Mouse (Mus musculus) thymus, adult 2 months (tissue): ENCODE data around the gene Adtrp. TPM values are rescaled to one million over a fixed set of nuclear protein-coding genes. Genes with fewer than 3 reads are reported as not detected.

Experiments
- DNase-seq: peaks from one replicate; pipeline ENCODE4 v3.0.0; 2021
- H3K27ac ChIP-seq: fragments of 200-500 bp; 2 replicates; pipeline ENCODE4 v1.5.1; 2012; ENCODE audit warnings: low read length, control low read depth; ENCODE audit not compliant: control insufficient read depth, insufficient read depth
- H3K27me3 ChIP-seq: fragments of 200-500 bp; 2 replicates; pipeline ENCODE4 v1.6.1; 2012; ENCODE audit warnings: mild to moderate bottlenecking, low read length, moderate library complexity, mixed read lengths; ENCODE audit not compliant: control insufficient read depth, insufficient read depth
- H3K36me3 ChIP-seq: fragments of 200-500 bp; 2 replicates; pipeline ENCODE4 v1.6.1; 2012; ENCODE audit warnings: mild to moderate bottlenecking, low read length, moderate library complexity; ENCODE audit not compliant: control insufficient read depth, insufficient read depth
- H3K4me1 ChIP-seq: fragments of 200-500 bp; replicated peaks from 2 replicates; pipeline ENCODE4 v1.6.1; 2012; ENCODE audit warnings: low read length; ENCODE audit not compliant: control insufficient read depth, insufficient read depth
- H3K4me3 ChIP-seq: fragments of 200-500 bp; 2 replicates; pipeline ENCODE4 v1.5.1; 2012; ENCODE audit warnings: mild to moderate bottlenecking, low read length, control low read depth, moderate library complexity; ENCODE audit not compliant: control insufficient read depth, insufficient read depth
- CTCF ChIP-seq: fragments of 200-500 bp; IDR thresholded peaks from 2 replicates; pipeline ENCODE4 v1.5.1; 2012; ENCODE audit warnings: mild to moderate bottlenecking, control low read depth, low read length, moderate library complexity, borderline replicate concordance; ENCODE audit not compliant: control insufficient read depth, poor library complexity, insufficient read depth; ENCODE audit errors: extremely low read depth
- POLR2A ChIP-seq: fragments of 200-500 bp; IDR thresholded peaks from 2 replicates; pipeline ENCODE4 v1.6.1; 2012; ENCODE audit warnings: mild to moderate bottlenecking, low read length, control low read depth, moderate library complexity; ENCODE audit not compliant: control insufficient read depth, poor library complexity, insufficient read depth; ENCODE audit errors: extremely low read depth
- WGBS: fragments of 180-500 bp; shearing (Covaris S2); methylation state at CpG from one replicate; pipeline ENCODE4 v1.1.7; 2018; 5-methylcytosine and 5-hydroxymethylcytosine counted together
- polyA plus RNA-seq: library from polyadenylated mRNA; depleted of rRNA; stranded (reverse); fragments of >200 nt; gene quantifications from 2 replicates; pipeline ENCODE4 v1.2.3, GENCODE M21; 2012

Adtrp gene
- polyA plus RNA-seq, 1 experiment: 4.4 TPM

DNA sequence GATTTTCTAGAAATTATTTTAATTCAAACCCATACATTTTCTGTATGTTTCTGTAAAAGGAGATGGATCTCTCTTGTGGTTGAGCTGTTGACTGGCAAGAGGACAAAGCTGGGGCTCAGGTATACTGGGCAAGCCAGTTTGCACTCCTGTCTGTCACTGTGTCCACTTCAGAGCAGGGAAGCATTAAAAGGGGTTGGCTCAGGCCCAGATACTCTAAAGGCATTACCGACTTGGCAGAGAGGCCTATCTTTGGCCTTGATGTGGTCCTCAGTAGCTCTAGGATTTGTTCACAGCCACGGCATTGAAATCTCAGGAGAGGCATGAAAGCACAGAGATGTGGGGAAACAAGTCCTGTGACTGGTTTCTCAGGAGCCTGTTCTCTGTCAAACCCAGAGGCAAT is 33.7 kb upstream of the Adtrp start:
- H3K36me3 ChIP-seq: no peaks in the 10 kb centered on the region
- no peak overlapping the region for H3K4me3 ChIP-seq
- 0 out of 2 replicates have a peak, but pooled peaks cover 3% of the 10 kb centered on the region for H3K4me1 ChIP-seq
- DNase-seq: no peak
- TF ChIP-seq CTCF (no peak), POLR2A (no peak)
- 78% methylated on average over 2 of the region's 2 CpGs for WGBS
- H3K27ac ChIP-seq: no peak overlapping the region; the same call in 1 of the 2 replicates
- no peaks in the 10 kb centered on the region for H3K27me3 ChIP-seq

DNA sequence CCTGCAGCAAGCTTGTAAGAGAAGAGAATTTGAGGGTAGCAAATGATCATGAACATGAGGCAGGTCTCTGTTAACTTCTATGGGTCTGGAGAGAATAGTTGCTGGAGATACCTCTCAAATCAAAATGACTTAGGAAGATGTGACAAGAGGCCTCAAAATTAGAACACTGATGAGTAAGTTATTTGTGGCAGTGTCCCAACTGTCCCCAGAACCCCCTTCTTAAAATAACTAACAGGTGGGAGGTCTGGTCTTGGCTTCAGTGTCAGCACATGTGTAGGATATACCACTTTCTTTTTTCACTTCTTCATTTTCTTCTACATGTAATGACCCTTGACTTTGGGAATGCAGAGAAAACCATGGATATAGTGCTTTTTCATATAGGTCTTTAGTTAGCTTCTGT is 33.0 kb upstream of the Adtrp start:
- Histone ChIP-seq H3K27me3 (no peaks in the 10 kb centered on the region), H3K27ac (no peak overlapping the region), H3K4me3 (no peak overlapping the region), H3K4me1 (0 out of 2 replicates have a peak, but pooled peaks cover 2% of the 10 kb centered on the region), H3K36me3 (no peaks in the 10 kb centered on the region)
- no peak for TF ChIP-seq CTCF
- no peak for TF ChIP-seq POLR2A
- no peak for DNase-seq

DNA sequence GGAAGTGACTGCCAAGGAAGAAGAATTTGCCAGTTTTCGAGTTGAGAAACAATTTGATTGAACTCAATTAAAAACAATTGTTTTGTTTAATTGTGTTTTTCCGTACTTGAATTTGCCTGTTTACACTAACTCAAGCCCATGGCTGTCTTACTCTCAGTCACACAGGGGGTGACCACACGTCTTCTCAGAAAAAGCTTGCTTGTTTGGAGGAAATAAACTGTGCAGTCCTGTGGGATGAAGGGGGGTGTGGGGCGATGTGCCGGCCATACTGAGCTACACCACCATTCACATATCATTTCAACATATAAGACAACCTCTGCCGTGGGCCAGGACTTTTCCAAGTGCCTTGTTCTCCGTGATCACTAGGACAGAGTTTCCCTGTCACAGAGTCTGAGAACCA is 25.2 kb upstream of the Adtrp start:
- H3K4me3 ChIP-seq: no peak overlapping the region
- no peaks in the 10 kb centered on the region for H3K27me3 ChIP-seq
- no peak overlapping the region for H3K27ac ChIP-seq
- TF ChIP-seq POLR2A (no peak), CTCF (no peak)
- DNase-seq: no peak
- no peaks in the 10 kb centered on the region for H3K4me1 ChIP-seq
- WGBS: 92% methylated on average over 7 of the region's 7 CpGs
- H3K36me3 ChIP-seq: no peaks in the 10 kb centered on the region

DNA sequence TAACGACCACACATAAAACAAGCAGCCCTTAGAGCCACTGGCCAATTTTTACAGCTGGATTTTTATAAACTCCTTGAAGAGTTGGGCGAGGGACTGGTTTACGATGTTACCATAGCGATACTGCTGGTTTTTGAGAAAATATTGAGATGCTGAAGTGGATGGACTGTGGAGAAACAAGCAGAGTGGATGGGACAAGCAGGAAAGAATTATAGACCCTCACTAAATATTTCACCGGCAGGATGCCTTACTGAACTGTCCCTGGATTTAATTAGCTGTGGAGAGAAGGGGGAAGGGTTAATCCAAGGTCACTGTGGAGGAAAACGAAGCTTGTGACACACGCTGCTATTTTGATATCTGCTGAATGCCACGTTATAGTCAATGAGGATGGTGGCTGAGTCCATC is 24.7 kb upstream of the Adtrp start:
- DNase-seq: no peak
- no peak overlapping the region for H3K27ac ChIP-seq
- TF ChIP-seq CTCF (no peak), POLR2A (no peak)
- WGBS: 85% methylated on average over 8 of the region's 8 CpGs
- no peaks in the 10 kb centered on the region for H3K36me3 ChIP-seq
- no peak overlapping the region for H3K4me3 ChIP-seq
- H3K4me1 ChIP-seq: no peaks in the 10 kb centered on the region
- H3K27me3 ChIP-seq: no peaks in the 10 kb centered on the region

DNA sequence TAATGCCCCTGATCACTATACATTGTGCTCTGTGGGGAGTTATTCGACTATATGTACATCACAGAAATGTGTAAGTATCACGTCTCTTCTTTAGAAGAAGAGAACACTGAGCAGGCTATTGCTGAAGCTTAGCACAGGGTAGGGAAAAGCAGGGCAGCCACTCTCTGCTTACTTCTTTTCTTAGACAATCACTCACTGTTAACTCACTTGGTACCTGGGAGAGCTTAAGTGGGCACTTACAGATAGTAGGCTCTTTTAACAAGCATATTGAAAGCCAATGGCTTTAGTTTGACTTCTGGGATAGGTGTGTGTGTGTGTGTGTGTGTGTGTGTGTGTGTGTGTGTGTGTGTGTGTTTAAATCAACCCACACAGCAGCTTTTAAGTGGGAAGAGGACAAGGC is 20.0 kb upstream of the Adtrp start:
- Histone ChIP-seq H3K4me1 (no peaks in the 10 kb centered on the region), H3K27ac (no peak overlapping the region), H3K4me3 (no peak overlapping the region), H3K36me3 (no peaks in the 10 kb centered on the region), H3K27me3 (no peaks in the 10 kb centered on the region)
- 97% methylated on average over 2 of the region's 2 CpGs for WGBS
- no peak for TF ChIP-seq POLR2A
- TF ChIP-seq CTCF: no peak
- no peak for DNase-seq

DNA sequence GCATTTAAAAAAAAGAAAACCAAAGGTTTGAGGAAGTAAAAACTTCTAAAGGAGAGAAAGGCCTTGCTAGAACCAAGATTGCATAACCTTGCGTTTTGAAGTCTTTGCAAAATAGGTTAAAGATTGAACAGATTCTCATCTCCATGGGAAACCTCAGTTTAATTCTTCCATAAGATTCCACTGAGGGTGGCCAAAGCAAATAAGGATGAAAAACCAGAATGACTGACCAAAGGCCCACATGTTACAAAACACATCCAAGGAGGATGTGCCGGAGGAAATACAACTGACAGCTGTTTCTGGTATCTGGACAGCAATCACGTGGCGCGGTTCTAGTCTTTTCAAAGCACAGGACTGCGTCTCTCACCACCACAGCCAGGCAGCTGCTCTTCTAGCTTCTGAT is 18.1 kb upstream of the Adtrp start:
- Histone ChIP-seq H3K4me3 (no peak overlapping the region), H3K36me3 (no peaks in the 10 kb centered on the region), H3K27ac (no peak overlapping the region), H3K4me1 (no peaks in the 10 kb centered on the region), H3K27me3 (no peaks in the 10 kb centered on the region)
- 33% methylated on average over 6 of the region's 6 CpGs for WGBS
- no peak for DNase-seq
- TF ChIP-seq CTCF (no peak), POLR2A (no peak)

DNA sequence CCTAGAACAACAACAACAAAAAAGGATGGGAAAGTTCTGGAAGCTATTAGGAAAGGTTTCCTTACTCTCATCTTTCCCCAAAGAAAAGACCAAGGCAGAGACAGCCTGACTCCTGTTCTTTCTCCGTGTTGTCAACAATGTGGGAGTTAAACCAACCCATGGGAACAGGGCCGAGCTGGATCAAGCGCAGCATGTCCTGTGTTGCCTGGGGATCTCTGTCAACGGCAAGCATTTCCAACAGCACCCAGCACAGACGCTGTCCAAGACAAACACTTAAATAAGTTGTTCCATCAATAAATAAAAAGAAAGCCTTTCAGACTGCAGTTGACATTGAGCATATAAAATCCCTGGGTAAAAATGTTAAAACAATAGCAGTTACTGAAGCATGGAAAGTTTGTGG is 17.6 kb upstream of the Adtrp start:
- no peak for TF ChIP-seq POLR2A
- TF ChIP-seq CTCF: no peak
- H3K27ac ChIP-seq: no peak overlapping the region
- WGBS: 96% methylated on average over 5 of the region's 5 CpGs
- H3K27me3 ChIP-seq: no peaks in the 10 kb centered on the region
- no peaks in the 10 kb centered on the region for H3K36me3 ChIP-seq
- H3K4me3 ChIP-seq: no peak overlapping the region
- DNase-seq: no peak
- H3K4me1 ChIP-seq: no peaks in the 10 kb centered on the region
